Mouse (Mus musculus): Measurements from ENCODE around the gene Pcsk5. TPM values are rescaled to one million over a fixed set of nuclear protein-coding genes. Genes with fewer than 3 reads are reported as not detected.

Gene Pcsk5
- total and polyA plus RNA-seq, 3 experiments: not detected

- in situ Hi-C loops (cut with MboI; ENCODE audit: low pct_ligation_motif_present, low pct_unique_long_range_greater_than_20kb, low sequenced_read_pairs): no loop called here
- Histone ChIP-seq H3K9me3 (replicated peaks; ENCODE audit: low read length) (no peaks in the 10 kb centered on the region), H3K27me3 (replicated peaks) (no peaks in the 10 kb centered on the region), H3K27ac (ENCODE audit: insufficient read depth, low read depth) (no peak overlapping the region), H3K9ac (ENCODE audit: insufficient read depth, low read depth) (no peak overlapping the region), H3K4me3 (replicated peaks in 1 of 3; ENCODE audit: low read depth in 2 of 3, low read length in 2 of 3, poor library complexity in 1 of 3) (no peak overlapping the region), H3K79me2 (replicated peaks; ENCODE audit: control insufficient read depth, extremely low read depth, insufficient read depth, poor library complexity, severe bottlenecking) (no peaks in the 10 kb centered on the region), H3K4me2 (ENCODE audit: insufficient read depth, low read depth, poor library complexity, severe bottlenecking) (no peak overlapping the region), H3K4me1 (ENCODE audit: control insufficient read depth in 1 of 2, insufficient read depth in 2 of 2) (peaks cover 0 to 14% of the 10 kb centered on the region in 2 experiments; a peak in 1 of 4 replicates), H3K36me3 (replicated peaks in 1 of 2; ENCODE audit: control insufficient read depth in 1 of 2, insufficient read depth in 1 of 2, low read length in 1 of 2) (peaks cover 28 to 47% of the 10 kb centered on the region in 2 experiments)
- DNase-seq (ENCODE audit: extremely low read depth): no peak
- TF ChIP-seq RCOR1 (conservative IDR thresholded peaks at IDR 0.05; ENCODE audit: low read depth, low read length) (no peak), HCFC1 (IDR thresholded peaks at IDR 0.05; ENCODE audit: low read depth, low read length) (no peak), MYC (IDR thresholded peaks at IDR 0.05; ENCODE audit: low read depth, low read length) (no peak), MEF2A (IDR thresholded peaks at IDR 0.05; ENCODE audit: borderline replicate concordance, low read depth, low read length) (no peak), SIN3A (IDR thresholded peaks at IDR 0.05; ENCODE audit: low read length) (no peak), RAD21 (IDR thresholded peaks at IDR 0.05; ENCODE audit: low read depth, low read length) (no peak), TBP (conservative IDR thresholded peaks at IDR 0.05; ENCODE audit: low read depth, low read length) (no peak), ELF1 (IDR thresholded peaks at IDR 0.05; ENCODE audit: low read depth, low read length) (no peak), ETS1 (conservative IDR thresholded peaks at IDR 0.05; ENCODE audit: low read depth, low read length) (no peak), MAFK (IDR thresholded peaks at IDR 0.05; ENCODE audit: insufficient replicate concordance, low read length) (no peak), E2F4 (IDR thresholded peaks at IDR 0.05; ENCODE audit: insufficient replicate concordance, low read depth, low read length) (no peak), MAZ (IDR thresholded peaks at IDR 0.05; ENCODE audit: low read depth, low read length) (no peak), CHD1 (IDR thresholded peaks at IDR 0.05; ENCODE audit: low read depth, low read length) (no peak), IRF4 (IDR thresholded peaks at IDR 0.05; ENCODE audit: low read depth, low read length) (no peak), SMC3 (IDR thresholded peaks at IDR 0.05; ENCODE audit: low read depth, low read length) (no peak), MXI1 (IDR thresholded peaks at IDR 0.05; ENCODE audit: low read depth, low read length) (no peak), NRF1 (IDR thresholded peaks at IDR 0.05; ENCODE audit: low read depth, low read length) (no peak)
- dilution Hi-C loops (cut with MboI; ENCODE audit: extremely low pct_ligation_motif_present, extremely low pct_unique_long_range_greater_than_20kb, low sequenced_read_pairs): no loop called here
Observed at GRCm38 (mm10) chr19:17400571-17400970, 436.9 kb downstream of the Pcsk5 start.

GRCm38 (mm10) chr19:17399965-17400364 is 437.5 kb downstream of the Pcsk5 start:
- dilution Hi-C loops (cut with MboI; ENCODE audit: extremely low pct_ligation_motif_present, extremely low pct_unique_long_range_greater_than_20kb, low sequenced_read_pairs) (no loop called here), in situ Hi-C loops (cut with MboI; ENCODE audit: low pct_ligation_motif_present, low pct_unique_long_range_greater_than_20kb, low sequenced_read_pairs) (no loop called here)
- Histone ChIP-seq H3K9me3 (replicated peaks; ENCODE audit: low read length) (no peaks in the 10 kb centered on the region), H3K27ac (ENCODE audit: insufficient read depth, low read depth) (no peak overlapping the region), H3K4me3 (replicated peaks in 1 of 3; ENCODE audit: low read depth in 2 of 3, low read length in 2 of 3, poor library complexity in 1 of 3) (no peak overlapping the region), H3K79me2 (replicated peaks; ENCODE audit: control insufficient read depth, extremely low read depth, insufficient read depth, poor library complexity, severe bottlenecking) (no peaks in the 10 kb centered on the region), H3K4me1 (ENCODE audit: control insufficient read depth in 1 of 2, insufficient read depth in 2 of 2) (peaks cover 0 to 19% of the 10 kb centered on the region in 2 experiments; a peak in 1 of 4 replicates), H3K9ac (ENCODE audit: insufficient read depth, low read depth) (no peak overlapping the region), H3K4me2 (ENCODE audit: insufficient read depth, low read depth, poor library complexity, severe bottlenecking) (no peak overlapping the region), H3K36me3 (replicated peaks in 1 of 2; ENCODE audit: control insufficient read depth in 1 of 2, insufficient read depth in 1 of 2, low read length in 1 of 2) (peaks cover 28 to 47% of the 10 kb centered on the region in 2 experiments), H3K27me3 (replicated peaks) (no peaks in the 10 kb centered on the region)
- TF ChIP-seq MAZ (IDR thresholded peaks at IDR 0.05; ENCODE audit: low read depth, low read length) (no peak), UBTF (IDR thresholded peaks at IDR 0.05; ENCODE audit: low read depth, low read length) (no peak), TCF12 (IDR thresholded peaks at IDR 0.05; ENCODE audit: low read depth, low read length) (no peak), KAT2A (IDR thresholded peaks at IDR 0.05; ENCODE audit: insufficient replicate concordance, low read length) (no peak), RAD21 (IDR thresholded peaks at IDR 0.05; ENCODE audit: low read depth, low read length) (no peak), JUN (IDR thresholded peaks at IDR 0.05; ENCODE audit: insufficient read depth, low read depth, low read length) (no peak), ETS1 (conservative IDR thresholded peaks at IDR 0.05; ENCODE audit: low read depth, low read length) (no peak), GABPA (IDR thresholded peaks at IDR 0.05; ENCODE audit: insufficient replicate concordance, low read depth, low read length) (no peak), NELFE (IDR thresholded peaks at IDR 0.05; ENCODE audit: low read depth, low read length) (no peak), EP300 (IDR thresholded peaks at IDR 0.05; ENCODE audit: low read length) (no peak), ZMIZ1 (IDR thresholded peaks at IDR 0.05; ENCODE audit: low read depth, low read length) (no peak), SIN3A (IDR thresholded peaks at IDR 0.05; ENCODE audit: low read length) (no peak), PAX5 (IDR thresholded peaks at IDR 0.05; ENCODE audit: low read length) (no peak), SMC3 (IDR thresholded peaks at IDR 0.05; ENCODE audit: low read depth, low read length) (no peak), TBP (conservative IDR thresholded peaks at IDR 0.05; ENCODE audit: low read depth, low read length) (no peak), MYC (IDR thresholded peaks at IDR 0.05; ENCODE audit: low read depth, low read length) (no peak), ZNF384 (IDR thresholded peaks at IDR 0.05; ENCODE audit: low read depth, low read length) (no peak)
- DNase-seq (ENCODE audit: extremely low read depth): no peak
